Mouse (Mus musculus): ENCODE measurements around the gene Wnt3a. TPM values are rescaled to one million over a fixed set of nuclear protein-coding genes. Genes with fewer than 3 reads are reported as not detected.

The Wnt3a gene
- polyA plus RNA-seq, 1 experiment from 2014 or later: 8.0 TPM

DNA sequence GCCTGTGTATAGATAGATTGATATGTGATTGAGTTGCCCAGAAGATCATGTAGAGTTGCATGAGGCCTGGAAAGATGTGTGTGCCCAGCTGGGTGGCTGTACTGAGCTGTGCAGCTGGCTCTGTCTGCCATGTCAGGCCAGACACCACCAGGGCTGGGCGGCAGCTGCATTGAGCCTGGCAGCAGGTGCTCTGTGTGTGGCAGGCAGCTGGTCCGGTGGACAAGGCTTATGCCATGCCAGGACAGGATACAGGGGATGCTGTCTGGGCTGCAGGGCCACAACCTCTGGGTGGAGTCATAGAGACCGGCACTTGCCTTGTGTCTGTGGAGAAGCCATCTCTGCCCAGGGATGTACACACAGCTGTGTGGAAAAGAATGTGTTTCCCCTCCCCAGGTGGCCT, 32.4 kb upstream of the Wnt3a start:
- 79% methylated on average over 3 of the region's 3 CpGs for WGBS
- Histone ChIP-seq H3K27ac (no peak overlapping the region), H3K36me3 (no peaks in the 10 kb centered on the region), H3K9me3 (replicated peaks) (no peaks in the 10 kb centered on the region), H3K9ac (no peak overlapping the region), H3K4me2 (replicated peaks) (no peak overlapping the region), H3K27me3 (0 out of 2 replicates have a peak, but pooled peaks cover 6% of the 10 kb centered on the region), H3K4me1 (peaks cover 3% of the 10 kb centered on the region; the same call in 1 of the 2 replicates), H3K4me3 (no peak overlapping the region)
- no peak for ATAC-seq (ENCODE audit: low FRiP score)

DNA sequence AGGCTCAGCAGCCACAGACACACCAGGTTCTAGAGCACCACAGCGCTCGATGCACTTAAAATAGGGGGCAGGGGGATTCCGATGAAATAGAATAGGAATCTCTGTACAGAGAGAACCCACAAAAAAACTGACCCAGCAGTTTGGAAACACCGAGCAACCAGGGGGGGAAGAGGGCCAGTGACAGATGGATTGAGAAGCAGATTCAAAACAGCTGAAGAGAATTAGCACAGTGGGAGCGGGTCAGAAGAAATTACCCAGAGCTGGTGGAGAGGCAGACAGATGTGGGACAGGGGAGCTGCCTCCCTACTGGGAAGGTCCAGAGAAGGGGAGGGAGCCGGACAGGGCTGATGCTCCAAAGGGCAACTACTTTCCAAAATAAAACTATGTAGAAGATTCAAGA, 26.0 kb upstream of the Wnt3a start:
- peaks cover 17% of the 10 kb centered on the region for H3K27me3 ChIP-seq
- no peak overlapping the region for H3K9ac ChIP-seq
- no peaks in the 10 kb centered on the region for H3K9me3 ChIP-seq (replicated peaks)
- ATAC-seq (ENCODE audit: low FRiP score): no peak
- WGBS: 56% methylated on average over 6 of the region's 6 CpGs
- H3K4me1 ChIP-seq: peaks cover 20% of the 10 kb centered on the region
- no peak overlapping the region for H3K4me2 ChIP-seq (replicated peaks)
- no peak overlapping the region for H3K4me3 ChIP-seq
- H3K36me3 ChIP-seq: no peaks in the 10 kb centered on the region
- no peak overlapping the region for H3K27ac ChIP-seq

GRCm38 (mm10) chr11:59313944-59314343, 23.4 kb upstream of the Wnt3a start:
- Histone ChIP-seq H3K27ac (no peak overlapping the region), H3K36me3 (no peaks in the 10 kb centered on the region), H3K4me3 (no peak overlapping the region), H3K4me2 (replicated peaks) (no peak overlapping the region), H3K27me3 (peaks cover 29% of the 10 kb centered on the region), H3K4me1 (peaks cover 38% of the 10 kb centered on the region), H3K9me3 (replicated peaks) (no peaks in the 10 kb centered on the region), H3K9ac (no peak overlapping the region)
- WGBS: 63% methylated on average over 11 of the region's 11 CpGs
- ATAC-seq (ENCODE audit: low FRiP score): no peak

DNA sequence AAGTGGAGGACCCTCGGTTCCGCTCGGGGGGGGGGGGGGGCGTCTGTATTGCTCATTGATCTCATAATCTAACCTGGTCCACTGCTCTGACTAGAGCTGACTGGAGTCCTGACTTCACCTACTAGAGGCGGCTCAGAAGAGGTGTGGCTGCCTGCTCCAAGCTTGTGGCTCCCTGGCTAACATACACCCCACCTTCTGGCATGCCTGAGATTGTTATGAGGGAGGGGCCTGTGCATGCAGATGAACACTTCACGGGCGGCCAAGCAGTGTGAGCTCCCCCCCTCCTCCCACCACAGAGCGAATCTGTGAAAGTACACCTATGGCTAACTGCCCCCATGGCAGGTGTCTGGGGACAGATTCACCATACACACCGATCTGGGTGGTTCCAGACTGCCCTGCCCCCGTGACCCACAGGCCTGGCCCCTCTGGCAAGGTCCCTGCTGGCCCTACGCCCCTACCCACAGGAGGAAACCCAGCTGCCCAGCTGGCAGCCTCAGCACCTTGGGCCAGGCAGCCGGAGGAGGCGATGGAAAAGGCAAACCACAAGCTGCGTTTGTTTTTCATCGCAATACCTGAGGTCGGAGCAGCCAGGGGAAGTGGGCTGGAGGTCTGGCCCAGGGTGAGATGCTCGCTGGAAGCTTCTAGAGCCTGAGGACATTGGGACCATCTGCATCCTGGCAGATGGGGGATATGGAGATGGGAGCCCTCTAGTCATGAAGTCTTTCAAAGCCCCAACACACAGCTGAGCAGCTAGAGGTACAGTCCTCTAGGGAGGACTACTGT, 22.7 kb upstream of the Wnt3a start:
- Histone ChIP-seq H3K9me3 (replicated peaks) (no peaks in the 10 kb centered on the region), H3K27me3 (peaks cover 36% of the 10 kb centered on the region), H3K4me3 (no peak overlapping the region), H3K9ac (no peak overlapping the region), H3K27ac (no peak overlapping the region), H3K4me1 (peaks cover 45% of the 10 kb centered on the region), H3K4me2 (replicated peaks) (no peak overlapping the region), H3K36me3 (no peaks in the 10 kb centered on the region)
- WGBS: 69% methylated on average over 17 of the region's 17 CpGs
- ATAC-seq (ENCODE audit: low FRiP score): no peak

GRCm38 (mm10) chr11:59312501-59312900, 21.9 kb upstream of the Wnt3a start:
- no peak overlapping the region for H3K9ac ChIP-seq
- no peak for ATAC-seq (ENCODE audit: low FRiP score)
- no peaks in the 10 kb centered on the region for H3K9me3 ChIP-seq (replicated peaks)
- H3K4me3 ChIP-seq: no peak overlapping the region
- H3K27me3 ChIP-seq: peaks cover 43% of the 10 kb centered on the region
- WGBS: 51% methylated on average over 8 of the region's 8 CpGs
- H3K27ac ChIP-seq: no peak overlapping the region
- peaks cover 52% of the 10 kb centered on the region for H3K4me1 ChIP-seq
- H3K36me3 ChIP-seq: no peaks in the 10 kb centered on the region
- H3K4me2 ChIP-seq (replicated peaks): no peak overlapping the region

DNA sequence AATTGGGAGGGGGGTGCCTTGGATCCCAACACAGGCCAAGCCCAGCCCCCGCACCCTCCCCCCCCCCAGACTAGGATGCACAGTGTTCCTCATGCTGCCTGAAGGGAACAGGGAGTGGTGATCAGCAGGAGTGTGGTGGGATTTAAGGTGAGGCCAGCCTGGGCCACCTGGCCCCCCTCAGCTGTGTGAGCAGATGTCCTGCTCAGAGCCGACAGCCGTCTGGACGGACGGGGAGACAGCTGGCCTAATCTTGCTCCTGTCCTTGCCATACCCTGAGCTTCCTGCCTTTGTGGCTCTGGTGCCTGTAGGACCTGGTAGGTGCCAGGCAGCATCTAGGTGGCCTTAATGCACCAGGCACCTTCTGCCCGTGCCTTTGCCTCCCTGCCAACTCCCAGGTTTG, 21.5 kb upstream of the Wnt3a start:
- Histone ChIP-seq H3K4me3 (no peak overlapping the region), H3K36me3 (no peaks in the 10 kb centered on the region), H3K9me3 (replicated peaks) (no peaks in the 10 kb centered on the region), H3K27ac (no peak overlapping the region), H3K4me1 (peaks cover 57% of the 10 kb centered on the region), H3K27me3 (peaks cover 47% of the 10 kb centered on the region), H3K4me2 (replicated peaks) (no peak overlapping the region), H3K9ac (no peak overlapping the region)
- WGBS: 54% methylated on average over 6 of the region's 6 CpGs
- no peak for ATAC-seq (ENCODE audit: low FRiP score)

GRCm38 (mm10) chr11:59309976-59310375, 19.4 kb upstream of the Wnt3a start:
- no peak overlapping the region for H3K4me3 ChIP-seq
- no peaks in the 10 kb centered on the region for H3K9me3 ChIP-seq (replicated peaks)
- no peak overlapping the region for H3K4me2 ChIP-seq (replicated peaks)
- WGBS: 38% methylated on average over 8 of the region's 8 CpGs
- peak overlapping the region; percentile 17; the same call in 1 of the 2 replicates for H3K27ac ChIP-seq
- ATAC-seq (ENCODE audit: low FRiP score): no peak
- H3K27me3 ChIP-seq: peaks cover 60% of the 10 kb centered on the region
- no peak overlapping the region for H3K9ac ChIP-seq
- H3K4me1 ChIP-seq: peaks cover 71% of the 10 kb centered on the region
- H3K36me3 ChIP-seq: no peaks in the 10 kb centered on the region

GRCm38 (mm10) chr11:59309106-59309805, 18.7 kb upstream of the Wnt3a start:
- Histone ChIP-seq H3K27me3 (peaks cover 67% of the 10 kb centered on the region), H3K27ac (peak overlapping the region; percentile 17; the same call in 1 of the 2 replicates), H3K4me3 (no peak overlapping the region), H3K36me3 (no peaks in the 10 kb centered on the region), H3K4me2 (replicated peaks) (peak overlapping the region; percentile 90; the same call in 1 of the 2 replicates), H3K9ac (peak overlapping the region; percentile 1; the same call in 1 of the 2 replicates), H3K9me3 (replicated peaks) (no peaks in the 10 kb centered on the region), H3K4me1 (peaks cover 71% of the 10 kb centered on the region)
- ATAC-seq (ENCODE audit: low FRiP score): no peak
- WGBS: 7% methylated on average over 10 of the region's 12 CpGs

- Histone ChIP-seq H3K4me3 (0 out of 2 replicates have a peak overlapping the region, but pooled peaks have one; percentile 59), H3K27ac (no peak overlapping the region), H3K4me2 (replicated peaks) (peak overlapping the region; percentile 90), H3K36me3 (no peaks in the 10 kb centered on the region), H3K9ac (no peak overlapping the region), H3K27me3 (peaks cover 74% of the 10 kb centered on the region), H3K4me1 (peaks cover 67% of the 10 kb centered on the region), H3K9me3 (replicated peaks) (no peaks in the 10 kb centered on the region)
- ATAC-seq (ENCODE audit: low FRiP score): no peak
- 42% methylated on average over 6 of the region's 6 CpGs for WGBS
Observed at GRCm38 (mm10) chr11:59308625-59309024, 18.1 kb upstream of the Wnt3a start.

DNA sequence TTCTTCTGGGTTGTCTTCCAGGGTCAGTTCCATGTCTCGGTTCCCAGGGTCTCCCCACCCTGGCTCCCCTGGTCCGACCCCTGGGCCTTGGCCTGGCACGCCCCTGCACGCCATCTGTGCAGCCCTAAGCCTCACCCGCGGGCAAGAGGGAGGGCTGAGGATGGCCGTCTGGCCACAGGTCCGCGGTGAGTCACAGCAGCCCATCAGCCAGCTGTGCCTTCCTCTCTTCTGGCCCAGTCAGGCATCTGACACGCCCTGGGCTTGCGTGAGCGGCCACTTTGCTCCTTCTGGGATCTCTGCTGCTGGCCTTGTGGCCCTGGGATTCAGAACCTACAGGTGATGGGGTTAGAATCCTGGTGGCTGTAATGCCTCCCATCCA, 17.6 kb upstream of the Wnt3a start:
- Histone ChIP-seq H3K27me3 (peaks cover 78% of the 10 kb centered on the region), H3K9me3 (replicated peaks) (no peaks in the 10 kb centered on the region), H3K27ac (peak overlapping the region; percentile 55; the same call in 1 of the 2 replicates), H3K4me3 (peak overlapping the region; percentile 59), H3K9ac (peak overlapping the region; percentile 41), H3K4me2 (replicated peaks) (peak overlapping the region; percentile 90), H3K4me1 (peaks cover 63% of the 10 kb centered on the region), H3K36me3 (no peaks in the 10 kb centered on the region)
- 0 out of 2 replicates have a peak, but pooled peaks have one; percentile 16 for ATAC-seq (ENCODE audit: low FRiP score)
- WGBS: 20% methylated on average over 12 of the region's 12 CpGs

GRCm38 (mm10) chr11:59307422-59308163, 17.0 kb upstream of the Wnt3a start:
- H3K27me3 ChIP-seq: peaks cover 77% of the 10 kb centered on the region
- H3K9me3 ChIP-seq (replicated peaks): no peaks in the 10 kb centered on the region
- peak overlapping the region; percentile 90 for H3K4me2 ChIP-seq (replicated peaks)
- H3K9ac ChIP-seq: peak overlapping the region; percentile 69; the same call in 1 of the 2 replicates
- no peak overlapping the region for H3K27ac ChIP-seq
- 0 out of 2 replicates have a peak, but pooled peaks have one; percentile 17 for ATAC-seq (ENCODE audit: low FRiP score)
- H3K4me1 ChIP-seq: peaks cover 57% of the 10 kb centered on the region
- no peaks in the 10 kb centered on the region for H3K36me3 ChIP-seq
- under 1% methylated on average over 45 of the region's 45 CpGs for WGBS
- H3K4me3 ChIP-seq: peak overlapping the region; percentile 59
